Mouse (Mus musculus) megakaryocyte, embryonic 14.5 days (primary cell): ENCODE results near the gene Noto. TPM values are rescaled to one million over a fixed set of nuclear protein-coding genes. Genes with fewer than 3 reads are reported as not detected.

Source experiments
- H3K27me3 ChIP-seq: replicated peaks from 2 replicates; pipeline ENCODE3; 2012; ENCODE audit warnings: inconsistent platforms
- H3K36me3 ChIP-seq: replicated peaks from 2 replicates; pipeline ENCODE3; 2012; ENCODE audit warnings: low read length, inconsistent platforms, mixed read lengths
- H3K4me1 ChIP-seq: 2 replicates; pipeline ENCODE4 v1.6.1; 2012; ENCODE audit warnings: inconsistent platforms
- H3K4me3 ChIP-seq: replicated peaks from 2 replicates; pipeline ENCODE3; 2012; ENCODE audit warnings: moderate library complexity, mild to moderate bottlenecking, inconsistent platforms
- H3K9me3 ChIP-seq: 2 replicates; pipeline ENCODE4 v1.6.1; 2012; ENCODE audit warnings: inconsistent platforms
- FLI1 ChIP-seq: IDR thresholded peaks from 2 replicates; pipeline ENCODE4 v1.6.1; 2012; ENCODE audit warnings: low read length, inconsistent platforms, mixed read lengths
- GATA1 ChIP-seq: IDR thresholded peaks from 3 replicates; pipeline ENCODE4 v1.6.1; 2012; ENCODE audit warnings: mixed read lengths, low read length, inconsistent platforms, borderline replicate concordance
- polyA plus RNA-seq: library from polyadenylated mRNA; stranded (reverse); fragments of >175 nt; gene quantifications from 2 replicates; pipeline ENCODE4 v1.2.3, GENCODE M21; 2012; ENCODE audit warnings: low replicate concordance; ENCODE audit not compliant: insufficient read depth

The Noto gene
- polyA plus RNA-seq, 1 experiment = not detected

DNA sequence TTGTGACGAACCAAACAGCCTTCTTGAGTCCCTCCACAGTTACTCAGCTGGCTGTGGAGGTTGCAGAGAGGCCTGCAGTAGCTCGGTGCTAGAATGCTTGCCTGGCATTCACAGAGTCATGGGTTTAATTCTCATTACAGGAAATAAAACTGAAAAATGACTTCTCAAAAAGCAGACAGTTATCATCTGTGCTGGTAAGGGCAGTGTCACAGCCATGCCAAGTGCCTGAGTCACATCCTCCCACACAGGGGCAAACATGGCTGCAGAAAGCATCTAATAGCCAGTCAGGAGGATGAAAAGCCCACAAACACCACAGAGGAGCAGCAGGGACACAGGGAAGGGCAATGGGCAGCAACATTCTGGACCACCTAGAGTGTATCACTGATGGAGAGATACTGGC lies 40.9 kb upstream of the Noto start:
- Histone ChIP-seq H3K9me3 (peaks cover 7% of the 10 kb centered on the region), H3K4me3 (no peak overlapping the region), H3K4me1 (peaks cover 46% of the 10 kb centered on the region), H3K36me3 (no peaks in the 10 kb centered on the region), H3K27me3 (peaks cover 14% of the 10 kb centered on the region)
- TF ChIP-seq GATA1 (no peak), FLI1 (no peak)

DNA sequence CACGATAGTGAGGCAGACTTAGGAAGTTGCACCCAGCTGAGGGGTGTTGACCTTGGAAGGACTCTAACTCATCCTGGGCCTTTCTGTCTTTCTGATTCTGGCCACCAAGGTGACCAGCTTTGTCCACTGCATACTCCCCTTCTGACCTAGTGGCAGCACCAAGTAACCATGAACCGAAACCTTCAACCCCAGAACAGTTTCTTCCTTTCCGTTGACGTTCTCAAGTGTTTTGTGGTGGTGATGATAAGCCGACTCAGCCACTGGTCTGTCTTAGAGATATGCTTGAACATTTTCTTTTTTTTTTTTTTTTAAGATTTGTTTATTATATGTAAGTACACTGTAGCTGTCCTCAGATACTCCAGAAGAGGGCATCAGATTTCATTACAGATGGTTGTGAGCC lies 35.1 kb upstream of the Noto start:
- Histone ChIP-seq H3K27me3 (peaks cover 30% of the 10 kb centered on the region), H3K9me3 (peaks cover 7% of the 10 kb centered on the region), H3K4me1 (peaks cover 10% of the 10 kb centered on the region), H3K36me3 (no peaks in the 10 kb centered on the region), H3K4me3 (no peak overlapping the region)
- TF ChIP-seq FLI1 = no peak
- TF ChIP-seq GATA1 = no peak

DNA sequence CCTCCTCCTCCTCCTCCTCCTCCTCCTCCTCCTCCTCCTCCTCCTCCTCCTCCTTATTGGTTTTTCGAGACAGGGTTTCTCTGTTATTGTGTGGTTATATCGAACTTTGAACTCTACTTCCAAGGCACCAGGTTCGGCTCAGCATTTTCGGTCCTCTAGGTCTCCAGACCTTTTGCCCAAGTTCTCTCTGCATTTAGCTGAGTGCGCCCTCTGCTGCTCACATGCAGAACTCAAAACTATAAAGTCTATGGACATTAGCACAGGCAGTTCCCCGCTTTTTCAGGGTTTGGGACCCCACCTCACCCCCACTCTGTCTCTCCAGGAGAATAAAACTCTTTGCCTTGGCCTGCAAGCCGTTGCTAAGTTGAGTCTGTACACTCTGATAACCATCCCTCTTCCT lies 31.9 kb upstream of the Noto start:
- no peak overlapping the region for H3K4me3 ChIP-seq
- H3K4me1 ChIP-seq = peaks cover 4% of the 10 kb centered on the region; the same call in 1 of the 2 replicates
- peaks cover 30% of the 10 kb centered on the region for H3K27me3 ChIP-seq
- peaks cover 8% of the 10 kb centered on the region for H3K9me3 ChIP-seq
- no peak for TF ChIP-seq GATA1
- no peak for TF ChIP-seq FLI1
- H3K36me3 ChIP-seq = no peaks in the 10 kb centered on the region

DNA sequence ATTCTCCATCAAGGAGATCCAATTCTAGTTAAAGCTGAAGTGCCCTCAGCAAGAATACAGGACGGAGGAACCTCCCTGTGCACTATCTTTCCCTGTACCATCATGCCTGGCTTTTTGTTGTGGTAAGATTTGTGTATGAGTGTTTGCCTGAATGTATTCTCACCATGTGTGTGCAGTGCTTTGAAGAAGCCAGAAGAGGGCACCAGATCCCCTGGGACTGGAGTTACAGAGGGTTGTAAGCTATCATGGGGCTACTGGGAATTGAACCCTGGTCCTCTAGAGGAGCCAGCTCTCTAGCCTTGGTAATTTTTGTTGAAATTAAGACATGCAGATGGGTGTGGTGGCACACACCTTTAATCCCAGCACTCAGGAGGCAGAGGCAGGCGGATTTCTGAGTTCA lies 28.3 kb upstream of the Noto start:
- H3K4me3 ChIP-seq = no peak overlapping the region
- no peaks in the 10 kb centered on the region for H3K4me1 ChIP-seq
- peaks cover 8% of the 10 kb centered on the region for H3K9me3 ChIP-seq
- TF ChIP-seq FLI1 (no peak), GATA1 (no peak)
- H3K36me3 ChIP-seq = no peaks in the 10 kb centered on the region
- H3K27me3 ChIP-seq = peaks cover 33% of the 10 kb centered on the region

DNA sequence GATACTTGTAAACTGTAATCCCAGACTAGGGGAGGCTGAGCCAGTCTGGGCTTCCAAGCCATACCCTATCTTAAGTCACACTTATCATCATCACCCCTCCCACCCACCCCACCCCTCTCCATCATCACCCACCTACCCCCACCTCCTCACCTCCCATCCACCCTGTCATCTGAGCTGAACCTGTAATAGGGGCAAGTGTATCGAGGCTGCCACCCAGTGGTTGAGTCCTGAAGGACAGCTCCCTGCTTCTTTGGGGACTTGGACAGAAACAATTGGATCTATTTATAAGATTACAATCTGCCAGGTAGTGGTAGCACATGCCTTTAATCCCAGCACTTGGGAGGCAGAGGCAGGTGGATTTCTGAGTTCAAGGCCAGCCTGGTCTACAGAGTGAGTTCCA lies 26.5 kb upstream of the Noto start:
- Histone ChIP-seq H3K36me3 (no peaks in the 10 kb centered on the region), H3K27me3 (peaks cover 37% of the 10 kb centered on the region), H3K4me1 (no peaks in the 10 kb centered on the region), H3K4me3 (no peak overlapping the region), H3K9me3 (peaks cover 8% of the 10 kb centered on the region)
- TF ChIP-seq GATA1 = no peak
- TF ChIP-seq FLI1 = no peak

DNA sequence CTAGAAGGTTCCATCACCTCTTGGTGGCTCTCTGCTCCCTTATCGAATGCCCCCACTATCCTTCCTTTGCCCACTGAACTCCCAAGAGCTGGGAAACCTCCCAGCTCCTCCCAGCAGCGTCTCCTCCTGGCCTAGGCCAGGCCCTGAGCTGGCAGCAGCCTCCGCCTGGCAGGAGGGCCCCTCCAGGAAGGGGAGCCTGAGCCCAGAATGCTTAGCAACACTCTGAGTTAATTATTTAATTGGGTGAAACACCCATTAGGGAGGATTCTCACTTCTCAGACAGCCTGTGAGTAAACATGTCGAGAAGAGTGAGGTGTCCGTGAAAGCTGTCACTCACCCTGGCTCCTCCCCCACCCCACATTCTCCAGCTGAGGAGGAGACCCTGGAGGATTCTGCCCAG lies 24.0 kb upstream of the Noto start:
- no peaks in the 10 kb centered on the region for H3K4me1 ChIP-seq
- no peak overlapping the region for H3K4me3 ChIP-seq
- peaks cover 37% of the 10 kb centered on the region for H3K27me3 ChIP-seq
- no peaks in the 10 kb centered on the region for H3K36me3 ChIP-seq
- no peak for TF ChIP-seq GATA1
- H3K9me3 ChIP-seq = peaks cover 8% of the 10 kb centered on the region

DNA sequence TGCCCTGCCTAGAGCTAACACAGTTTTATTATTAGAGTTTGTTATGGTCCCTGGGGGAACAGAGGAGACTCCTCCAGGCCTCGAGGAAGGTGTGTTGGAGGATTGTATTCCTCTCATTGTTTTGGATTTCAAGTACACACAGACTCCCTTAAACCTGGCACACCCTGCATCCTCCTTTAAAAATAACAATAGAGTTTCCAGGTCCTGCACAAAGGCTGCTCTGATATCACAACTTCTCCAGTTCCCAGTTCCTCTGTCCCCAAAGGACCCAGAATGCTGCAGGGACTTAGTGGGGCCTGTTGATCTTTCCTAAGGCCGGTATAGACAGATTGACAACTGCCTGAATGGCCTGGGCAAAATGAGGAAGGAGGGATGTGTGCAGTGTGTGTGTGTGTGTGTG lies 21.1 kb upstream of the Noto start:
- Histone ChIP-seq H3K9me3 (no peaks in the 10 kb centered on the region), H3K4me3 (no peak overlapping the region), H3K4me1 (no peaks in the 10 kb centered on the region), H3K36me3 (no peaks in the 10 kb centered on the region), H3K27me3 (peaks cover 60% of the 10 kb centered on the region)
- TF ChIP-seq FLI1 = no peak

DNA sequence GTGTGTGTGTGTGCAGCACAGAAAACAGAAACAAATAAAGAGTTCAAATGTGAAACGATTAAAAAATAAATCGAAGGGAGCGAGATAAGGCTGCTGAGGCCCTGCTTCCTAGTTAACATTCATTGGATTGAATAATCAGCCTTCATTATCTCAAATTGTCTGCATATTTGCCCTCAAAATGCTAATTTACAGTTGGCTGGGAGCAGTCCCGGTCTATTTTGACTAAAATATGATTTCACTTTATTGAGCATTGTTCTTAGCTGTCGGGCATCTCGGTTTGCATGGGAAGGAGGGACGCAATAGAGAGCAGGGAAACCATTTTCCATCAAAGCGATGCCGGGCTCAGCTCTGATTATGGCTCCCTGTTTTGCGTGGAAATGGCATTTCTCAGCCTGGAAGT lies 20.6 kb upstream of the Noto start:
- TF ChIP-seq FLI1 = no peak
- no peak for TF ChIP-seq GATA1
- Histone ChIP-seq H3K27me3 (peaks cover 62% of the 10 kb centered on the region), H3K36me3 (no peaks in the 10 kb centered on the region), H3K4me1 (no peaks in the 10 kb centered on the region), H3K9me3 (no peaks in the 10 kb centered on the region), H3K4me3 (no peak overlapping the region)

DNA sequence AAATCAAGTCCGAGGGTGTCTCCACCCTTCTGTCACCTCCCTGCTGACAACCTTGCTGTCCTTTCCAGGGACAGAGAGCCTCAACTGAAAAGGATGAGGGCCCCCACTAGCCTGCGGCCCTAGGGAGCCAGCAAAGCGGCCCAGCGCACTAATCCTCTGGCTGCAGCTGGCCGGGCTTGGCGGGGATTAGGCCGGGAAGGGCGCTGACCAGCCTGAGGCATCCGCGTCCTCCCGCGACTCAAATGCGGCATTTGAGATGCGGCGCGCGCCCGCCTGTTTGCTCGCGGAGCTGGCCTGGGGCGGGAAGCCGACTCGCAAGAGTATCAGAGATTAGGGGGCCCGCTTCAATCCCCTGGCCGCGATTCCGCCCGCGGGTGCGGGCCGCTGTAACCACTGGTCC lies 14.7 kb upstream of the Noto start:
- TF ChIP-seq FLI1 (no peak), GATA1 (no peak)
- Histone ChIP-seq H3K4me3 (no peak overlapping the region), H3K9me3 (no peaks in the 10 kb centered on the region), H3K36me3 (no peaks in the 10 kb centered on the region), H3K4me1 (peaks cover 17% of the 10 kb centered on the region), H3K27me3 (peaks cover 78% of the 10 kb centered on the region)

DNA sequence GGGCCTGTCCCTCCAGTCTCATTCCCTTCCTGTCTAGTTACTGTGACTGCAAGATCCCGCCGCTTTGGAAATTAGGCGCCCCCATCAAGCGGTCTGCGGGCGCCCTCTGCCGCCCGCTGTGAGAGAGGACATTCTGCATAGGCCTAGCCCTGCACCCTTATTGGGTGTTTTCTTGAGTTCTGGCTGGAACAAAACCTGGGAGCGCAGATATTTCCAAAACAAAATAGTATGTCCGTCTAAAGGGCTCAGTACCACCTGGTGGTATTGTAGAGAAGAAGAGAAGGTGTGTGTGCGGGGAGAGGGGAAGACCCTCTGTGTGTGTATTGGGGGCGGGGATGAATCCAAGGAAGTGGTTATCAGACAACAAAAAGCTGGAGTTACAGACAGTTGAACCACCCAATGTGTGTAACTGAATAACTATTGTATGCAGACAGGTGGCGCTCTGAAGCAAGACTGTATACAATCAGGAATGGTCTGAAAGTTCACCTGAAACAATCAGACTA lies 12.9 kb upstream of the Noto start:
- Histone ChIP-seq H3K27me3 (peaks cover 77% of the 10 kb centered on the region), H3K4me3 (peak overlapping the region; percentile 50)

DNA sequence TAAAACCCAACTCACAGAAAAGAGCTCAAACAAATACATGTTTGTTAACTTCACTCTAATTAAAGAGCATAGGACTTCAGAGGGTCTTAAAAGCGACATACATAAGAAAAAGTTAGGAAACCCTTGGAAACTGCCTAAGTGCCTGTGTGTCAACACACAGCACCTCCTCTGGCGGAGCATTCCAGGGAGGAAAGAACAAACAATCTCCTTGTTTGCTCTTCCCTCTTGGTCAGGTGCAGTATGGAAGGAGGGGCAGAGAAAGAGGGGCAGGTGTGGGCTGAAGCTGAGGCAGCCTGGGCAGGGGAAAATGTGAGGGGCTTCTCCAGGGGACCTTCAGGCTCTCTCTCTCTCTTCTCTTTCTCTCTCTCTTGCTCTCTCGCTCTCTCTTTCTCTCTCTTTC lies 7.9 kb upstream of the Noto start:
- TF ChIP-seq FLI1 = no peak
- TF ChIP-seq GATA1 = no peak
- H3K36me3 ChIP-seq = no peaks in the 10 kb centered on the region
- H3K4me3 ChIP-seq = no peak overlapping the region
- H3K27me3 ChIP-seq = peaks cover 55% of the 10 kb centered on the region
- peaks cover 2% of the 10 kb centered on the region for H3K4me1 ChIP-seq
- no peaks in the 10 kb centered on the region for H3K9me3 ChIP-seq

More for the DNA sequence above, 12.9 kb upstream of the Noto start:
- peaks cover 17% of the 10 kb centered on the region for H3K4me1 ChIP-seq
- TF ChIP-seq FLI1 (no peak), GATA1 (no peak)
- no peaks in the 10 kb centered on the region for H3K9me3 ChIP-seq
- H3K36me3 ChIP-seq = no peaks in the 10 kb centered on the region
